Mouse (Mus musculus) lung, embryonic 14.5 days (tissue): ENCODE data around the gene Npvf. TPM values are rescaled to one million over a fixed set of nuclear protein-coding genes. Genes with fewer than 3 reads are reported as not detected.
A peak's percentile ranks its signal among the peaks of the same experiment; 100 is the strongest.

Experiments
- ATAC-seq: fragments of 200-750 bp; cut with Nextera tagmentation; 2 replicates; pipeline ENCODE4 v1.8.0; 2017; ENCODE audit warnings: mild to moderate bottlenecking, moderate TSS enrichment, moderate library complexity; ENCODE audit not compliant: insufficient read depth
- DNase-seq: peaks from one replicate; pipeline ENCODE4 v3.0.0-alpha.2; 2015
- H3K27ac ChIP-seq: fragments of 300-500 bp; sonication (generic); 2 replicates; pipeline ENCODE4 v1.5.1; 2014; ENCODE audit warnings: low read depth, mild to moderate bottlenecking, moderate library complexity
- H3K27me3 ChIP-seq: fragments of 300-500 bp; sonication (generic); 2 replicates; pipeline ENCODE4 v1.6.1; 2014; ENCODE audit warnings: low read length, control low read depth; ENCODE audit not compliant: insufficient read depth
- H3K36me3 ChIP-seq: fragments of 300-500 bp; sonication (generic); 2 replicates; pipeline ENCODE4 v1.6.1; 2014; ENCODE audit warnings: control low read depth; ENCODE audit not compliant: insufficient read depth
- H3K4me1 ChIP-seq: fragments of 300-500 bp; sonication (generic); 2 replicates; pipeline ENCODE4 v1.6.1; 2014; ENCODE audit warnings: antibody characterized with exemption, control low read depth; ENCODE audit not compliant: insufficient read depth
- H3K4me2 ChIP-seq: fragments of 300-500 bp; sonication (generic); 2 replicates; pipeline ENCODE4 v1.6.1; 2014; ENCODE audit warnings: mild to moderate bottlenecking
- H3K4me3 ChIP-seq: fragments of 300-500 bp; sonication (generic); 2 replicates; pipeline ENCODE4 v1.5.1; 2014; ENCODE audit warnings: low read depth, low read length
- H3K9ac ChIP-seq: fragments of 300-500 bp; sonication (generic); 2 replicates; pipeline ENCODE4 v1.6.1; 2014
- H3K9me3 ChIP-seq: fragments of 300-500 bp; sonication (generic); 2 replicates; pipeline ENCODE4 v1.6.1; 2016; ENCODE audit warnings: low read depth, low read length, control low read depth
- CTCF ChIP-seq: IDR thresholded peaks from 2 replicates; pipeline ENCODE4 v1.5.1; 2016; ENCODE audit warnings: antibody characterized with exemption, low read depth
- WGBS: fragments of 180-500 bp; shearing (Covaris S2); extraction: QIAGEN DNeasy Blood & Tissue Kit; methylation state at CpG from one replicate; pipeline ENCODE4 v1.1.7; 2014; 5-methylcytosine and 5-hydroxymethylcytosine counted together
- polyA plus RNA-seq: library from polyadenylated mRNA; unstranded; fragments of >200 nt; fragmentation: Nextera tagmentation; extraction: Ambion mirVana; gene quantifications from 2 replicates; pipeline ENCODE4 v1.2.1, GENCODE M21; 2014

Npvf gene
- polyA plus RNA-seq, 1 experiment from 2014 or later: not detected

GRCm38 (mm10) chr6:50678826-50679485, 24.7 kb upstream of the Npvf start:
- TF ChIP-seq CTCF: peak; percentile 96
- no peaks in the 10 kb centered on the region for H3K9me3 ChIP-seq
- DNase-seq: peak; percentile 89
- 29% methylated on average over 8 of the region's 8 CpGs for WGBS
- no peak overlapping the region for H3K9ac ChIP-seq
- H3K27ac ChIP-seq: no peak overlapping the region
- ATAC-seq: peak; percentile 74
- no peak overlapping the region for H3K4me2 ChIP-seq
- no peaks in the 10 kb centered on the region for H3K4me1 ChIP-seq
- H3K27me3 ChIP-seq: no peaks in the 10 kb centered on the region
- no peaks in the 10 kb centered on the region for H3K36me3 ChIP-seq
- no peak overlapping the region for H3K4me3 ChIP-seq

GRCm38 (mm10) chr6:50671191-50671590, 17.0 kb upstream of the Npvf start:
- Histone ChIP-seq H3K36me3 (no peaks in the 10 kb centered on the region), H3K9ac (no peak overlapping the region), H3K27me3 (no peaks in the 10 kb centered on the region), H3K27ac (no peak overlapping the region), H3K4me2 (no peak overlapping the region), H3K9me3 (no peaks in the 10 kb centered on the region), H3K4me3 (no peak overlapping the region), H3K4me1 (0 out of 2 replicates have a peak, but pooled peaks cover 4% of the 10 kb centered on the region)
- ATAC-seq: no peak
- no peak for DNase-seq
- TF ChIP-seq CTCF: no peak
- 88% methylated on average over 3 of the region's 3 CpGs for WGBS

- no peak for ATAC-seq
- Histone ChIP-seq H3K36me3 (no peaks in the 10 kb centered on the region), H3K9me3 (no peaks in the 10 kb centered on the region), H3K4me2 (no peak overlapping the region), H3K27ac (no peak overlapping the region), H3K9ac (no peak overlapping the region), H3K4me1 (0 out of 2 replicates have a peak, but pooled peaks cover 7% of the 10 kb centered on the region), H3K4me3 (no peak overlapping the region), H3K27me3 (no peaks in the 10 kb centered on the region)
- TF ChIP-seq CTCF: no peak
- WGBS: 42% methylated on average over 5 of the region's 5 CpGs
- DNase-seq: no peak
Observed at GRCm38 (mm10) chr6:50666937-50667336, 12.7 kb upstream of the Npvf start.

GRCm38 (mm10) chr6:50665020-50665419, 10.8 kb upstream of the Npvf start:
- no peak for TF ChIP-seq CTCF
- H3K9ac ChIP-seq: no peak overlapping the region
- DNase-seq (no peak), ATAC-seq (no peak)
- no peak overlapping the region for H3K27ac ChIP-seq
- 0 out of 2 replicates have a peak, but pooled peaks cover 7% of the 10 kb centered on the region for H3K4me1 ChIP-seq
- H3K36me3 ChIP-seq: no peaks in the 10 kb centered on the region
- H3K4me3 ChIP-seq: no peak overlapping the region
- WGBS: 56% methylated on average over 3 of the region's 3 CpGs
- H3K27me3 ChIP-seq: no peaks in the 10 kb centered on the region
- no peaks in the 10 kb centered on the region for H3K9me3 ChIP-seq
- H3K4me2 ChIP-seq: no peak overlapping the region

GRCm38 (mm10) chr6:50664193-50664592, 10.0 kb upstream of the Npvf start:
- ATAC-seq (no peak), DNase-seq (no peak)
- H3K36me3 ChIP-seq: no peaks in the 10 kb centered on the region
- H3K9me3 ChIP-seq: no peaks in the 10 kb centered on the region
- H3K27me3 ChIP-seq: no peaks in the 10 kb centered on the region
- H3K9ac ChIP-seq: no peak overlapping the region
- no peak overlapping the region for H3K4me3 ChIP-seq
- TF ChIP-seq CTCF: no peak
- no peak overlapping the region for H3K27ac ChIP-seq
- no peak overlapping the region for H3K4me2 ChIP-seq
- 0 out of 2 replicates have a peak, but pooled peaks cover 7% of the 10 kb centered on the region for H3K4me1 ChIP-seq
- WGBS: 82% methylated on average over 3 of the region's 3 CpGs

- no peaks in the 10 kb centered on the region for H3K9me3 ChIP-seq
- H3K27me3 ChIP-seq: no peaks in the 10 kb centered on the region
- 55% methylated on average over 12 of the region's 12 CpGs for WGBS
- no peak for ATAC-seq
- peak; percentile 32 for DNase-seq
- H3K27ac ChIP-seq: no peak overlapping the region
- no peaks in the 10 kb centered on the region for H3K36me3 ChIP-seq
- peaks cover 12% of the 10 kb centered on the region; the same call in 1 of the 2 replicates for H3K4me1 ChIP-seq
- no peak for TF ChIP-seq CTCF
- H3K4me3 ChIP-seq: no peak overlapping the region
- H3K4me2 ChIP-seq: no peak overlapping the region
- no peak overlapping the region for H3K9ac ChIP-seq
Observed at GRCm38 (mm10) chr6:50662925-50663583, 8.8 kb upstream of the Npvf start.

- H3K4me3 ChIP-seq: no peak overlapping the region
- H3K27ac ChIP-seq: no peak overlapping the region
- DNase-seq (no peak), ATAC-seq (no peak)
- no peak overlapping the region for H3K4me2 ChIP-seq
- WGBS: 66% methylated on average over 7 of the region's 7 CpGs
- no peaks in the 10 kb centered on the region for H3K9me3 ChIP-seq
- no peaks in the 10 kb centered on the region for H3K36me3 ChIP-seq
- no peak overlapping the region for H3K9ac ChIP-seq
- peaks cover 12% of the 10 kb centered on the region; the same call in 1 of the 2 replicates for H3K4me1 ChIP-seq
- no peak for TF ChIP-seq CTCF
- no peaks in the 10 kb centered on the region for H3K27me3 ChIP-seq
Observed at GRCm38 (mm10) chr6:50661729-50662128, 7.5 kb upstream of the Npvf start.
